Mouse (Mus musculus) neutrophil, adult 59 days (primary cell): Measurements from ENCODE around the gene Srrm1. TPM values are rescaled to one million over a fixed set of nuclear protein-coding genes. Genes with fewer than 3 reads are reported as not detected.

Experiments used
- total RNA-seq, 2 experiments: library from RNA; stranded (reverse); gene quantifications; 1 replicate in 1 of 2; 2 replicates in 1 of 2; pipeline ENCODE4 v1.2.4; 2023

Srrm1 gene
- 100 to 1,000 TPM; 154 to 185 TPM for total RNA-seq

DNA sequence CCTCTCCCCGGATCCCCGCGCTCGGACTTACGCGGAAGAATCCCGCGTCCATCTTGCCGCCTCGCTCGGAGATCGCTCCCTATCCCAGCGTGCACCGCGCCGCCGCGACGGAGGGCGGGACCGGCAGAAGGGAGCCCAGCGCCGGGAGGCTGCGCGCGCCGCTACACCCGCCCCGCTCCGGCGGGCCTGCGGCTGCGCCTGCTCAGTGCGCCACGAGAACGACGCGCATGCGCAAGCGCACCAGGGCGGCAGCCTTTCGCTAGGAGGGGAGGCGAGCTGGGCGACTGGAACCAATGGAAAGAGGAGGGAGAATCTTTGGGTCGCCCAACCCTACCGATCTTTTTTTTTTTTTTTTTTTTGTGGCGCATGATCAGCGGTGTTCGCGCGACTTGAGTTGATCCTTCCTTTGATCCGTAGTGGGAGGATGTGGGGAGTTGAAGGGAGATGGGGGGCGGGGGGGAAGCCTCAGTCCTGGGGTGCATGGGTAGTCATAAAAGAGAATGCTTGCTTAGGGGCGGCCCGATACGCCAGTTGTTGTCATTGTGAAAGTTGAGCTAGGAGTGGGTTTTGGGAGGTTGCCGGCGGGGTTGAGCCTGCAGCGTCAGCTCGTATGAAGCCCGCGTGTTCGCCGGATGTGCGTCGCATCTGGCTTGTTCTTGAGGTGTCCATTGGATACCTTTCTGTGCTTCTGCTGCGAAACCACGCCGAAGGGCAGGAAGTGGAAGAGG lies at the start of gene Srrm1:
TSS of gene Srrm1 (minus strand) at position 256 of the 728 bp plus-strand sequence.

DNA sequence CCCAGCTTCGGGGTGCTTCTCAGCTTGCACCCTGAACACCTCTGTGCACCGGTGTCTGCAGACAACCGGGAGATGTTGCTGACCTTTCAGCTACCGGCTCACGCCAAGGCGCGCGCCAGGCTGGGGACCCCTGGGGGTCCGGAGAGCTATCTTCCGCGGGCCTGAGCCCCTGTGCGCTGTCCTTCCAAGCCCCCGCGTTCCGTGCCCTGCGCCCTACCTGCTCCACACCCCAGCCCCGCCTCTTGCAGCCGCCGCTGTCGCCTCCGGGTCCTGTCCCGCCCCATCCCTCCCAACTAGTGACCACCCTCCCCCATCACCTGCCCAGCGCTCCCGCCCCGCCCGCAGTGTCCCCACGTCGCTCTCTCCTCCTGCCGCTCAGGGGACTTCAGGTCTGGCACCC lies 44.9 kb upstream of the Srrm1 start, which contains the start of gene Ncmap:
TSS of gene Ncmap (minus strand) at position 237 of the 400 bp plus-strand sequence.

DNA sequence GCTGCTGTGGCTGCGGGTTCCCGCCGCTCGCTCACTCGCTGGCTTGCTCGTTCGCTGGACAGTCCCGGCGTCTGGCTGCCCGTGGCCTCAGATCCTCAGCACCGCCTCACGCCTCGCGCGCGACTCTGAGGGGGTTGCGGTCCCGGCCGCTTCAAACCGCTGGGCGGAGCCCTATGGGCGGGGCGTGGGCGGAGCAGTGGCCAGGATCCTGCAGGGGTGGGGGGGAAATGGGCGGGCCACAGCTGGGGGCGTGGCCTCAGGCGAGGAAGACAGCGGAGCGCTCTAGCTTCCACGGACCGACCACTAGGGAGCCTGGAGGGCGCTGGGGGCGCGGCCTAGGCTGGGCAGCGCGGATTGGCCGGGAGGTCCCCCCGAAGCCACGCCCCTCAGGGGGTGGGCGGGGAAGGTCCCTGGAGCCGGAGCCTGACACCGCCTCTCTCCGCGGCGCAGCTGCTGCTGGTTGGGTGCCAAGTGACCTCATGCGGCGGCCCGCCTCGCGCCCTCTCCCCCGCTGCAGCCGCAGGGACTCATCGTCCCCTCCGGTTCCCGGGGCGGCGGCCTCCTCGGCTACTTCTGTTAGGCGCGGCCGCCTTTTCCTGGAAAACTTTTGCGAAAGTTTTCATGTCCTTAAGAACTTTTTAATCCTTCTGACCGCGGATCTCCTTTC lies 80.3 kb downstream of the Srrm1 start, which contains the start of gene Clic4:
TSS of gene Clic4 (minus strand) at position 175 of the 667 bp plus-strand sequence.

Other genes starting within 250 kb of the Srrm1 start
- gene Runx3, start 232.7 kb downstream of the Srrm1 start, total RNA-seq = 10 to 100 TPM; 15.4 to 17.2 TPM
- 10 to 100 TPM; 15.9 to 19.6 TPM for gene Clic4, start 80.5 kb downstream of the Srrm1 start, total RNA-seq
- not detected for gene Ncmap, start 44.9 kb upstream of the Srrm1 start, total RNA-seq
- gene Rcan3, start 80.5 kb upstream of the Srrm1 start, total RNA-seq = 1 to 10 TPM; 4.5 to 7.0 TPM
- gene Stpg1, start 141.5 kb upstream of the Srrm1 start, total RNA-seq = not detected
- gene Nipal3, start 141.7 kb upstream of the Srrm1 start, total RNA-seq = 10 to 100 TPM; 17.7 to 22.1 TPM
- gene Grhl3, start 220.3 kb upstream of the Srrm1 start, total RNA-seq = not detected